8 mouse cellular contexts compared by ENCODE assay signal in the genomic region with DNA sequence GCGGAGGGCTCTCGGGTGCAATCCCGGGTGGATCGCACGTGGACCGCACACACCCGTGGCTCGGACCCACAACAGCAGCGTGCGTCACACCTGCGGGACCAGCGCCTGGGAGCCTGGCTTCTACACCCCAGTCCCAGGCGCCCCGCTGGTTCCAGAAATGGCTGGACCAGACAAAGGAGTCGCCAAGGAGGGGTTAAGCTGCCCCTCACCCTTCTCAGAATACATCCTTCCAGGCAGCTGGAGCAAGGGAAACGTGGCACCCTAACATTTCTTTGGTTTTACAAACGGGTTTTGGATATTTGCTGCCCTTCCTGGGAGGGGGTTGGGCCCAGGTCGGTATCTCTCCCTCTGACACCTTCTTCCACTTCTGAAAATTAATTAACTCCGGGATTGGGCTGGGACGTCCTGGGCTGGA. TPM values are rescaled to one million over a fixed set of nuclear protein-coding genes. Genes with fewer than 3 reads are reported as not detected.
DNase-seq lines count a peak whose midpoint lies in the region; ATAC-seq and TF ChIP-seq lines count a peak whose summit lies in the region.

No protein-coding gene starts in this region.

- no peak for TF ChIP-seq CTCF in cerebellum, adult 2 months (IDR thresholded peaks at IDR 0.05; ENCODE audit: borderline replicate concordance, insufficient read depth, low read depth, low read length)

- H3K36me3 ChIP-seq in heart, embryonic 14.5 days (ENCODE audit: control insufficient read depth, insufficient read depth, low read length): peaks cover 11% of the 10 kb centered on the region; the same call in 1 of the 2 replicates
- no peaks in the 10 kb centered on the region for H3K36me3 ChIP-seq in midbrain, embryonic 12.5 days

- H3K4me2 ChIP-seq in heart, embryonic 14.5 days (ENCODE audit: low read length): peak overlapping the region; percentile 94
- peak overlapping the region; percentile 94 for H3K4me2 ChIP-seq in midbrain, embryonic 12.5 days (replicated peaks)

- peak overlapping the region; percentile 98 for H3K9ac ChIP-seq in heart, embryonic 14.5 days (ENCODE audit: low read length)
- peak overlapping the region; percentile 100 for H3K9ac ChIP-seq in midbrain, embryonic 12.5 days (replicated peaks)

- no peaks in the 10 kb centered on the region for H3K9me3 ChIP-seq in heart, embryonic 14.5 days (ENCODE audit: control insufficient read depth, low read length)
- no peaks in the 10 kb centered on the region for H3K9me3 ChIP-seq in midbrain, embryonic 12.5 days

- peaks cover 18% of the 10 kb centered on the region for H3K4me1 ChIP-seq in cerebellum, adult 2 months (ENCODE audit: control insufficient read depth, insufficient read depth, low read length)
- H3K4me1 ChIP-seq in heart, embryonic 14.5 days (ENCODE audit: control insufficient read depth in 2 of 2, insufficient read depth in 2 of 2, low read length in 2 of 2): peaks cover 39 to 64% of the 10 kb centered on the region in 2 experiments
- peaks cover 61% of the 10 kb centered on the region for H3K4me1 ChIP-seq in midbrain, embryonic 12.5 days

- ATAC-seq in heart, embryonic 14.5 days (ENCODE audit: insufficient number of reproducible peaks, insufficient read depth, low FRiP score, low read depth): no peak
- ATAC-seq in midbrain, embryonic 12.5 days (ENCODE audit: low FRiP score, low read depth): no peak

- peak in 1 of 2 experiments; percentile 48 for DNase-seq in cerebellum, adult 2 months
- no peak for DNase-seq in cerebellum, adult 11 months
- peak; percentile 33 for DNase-seq in brain, adult 2 months (ENCODE audit: low read depth, low spot score)
- peak; percentile 69 for DNase-seq in kidney, postnatal 10 days
- DNase-seq in T-cell, adult 2 months (ENCODE audit: low spot score): no peak
- DNase-seq in ovary, postnatal 14 days (ENCODE audit: low spot score): no peak

- WGBS in cerebellum, adult 2 months: 31% methylated on average over 20 of the region's 20 CpGs
- WGBS in heart, embryonic 14.5 days: 3% methylated on average over 20 of the region's 20 CpGs
- WGBS in midbrain, embryonic 12.5 days: 1% methylated on average over 20 of the region's 20 CpGs

- peak overlapping the region; percentile 34; the same call in 1 of the 2 replicates for H3K27ac ChIP-seq in cerebellum, adult 2 months (ENCODE audit: insufficient read depth, low read length)
- H3K27ac ChIP-seq in heart, embryonic 14.5 days (replicated peaks in 1 of 2; ENCODE audit: control insufficient read depth in 1 of 2, insufficient read depth in 1 of 2, low read depth in 2 of 2, low read length in 2 of 2): peak overlapping the region; percentile 32 to 97
- peak overlapping the region; percentile 97 for H3K27ac ChIP-seq in midbrain, embryonic 12.5 days (replicated peaks)

- no peaks in the 10 kb centered on the region for H3K27me3 ChIP-seq in cerebellum, adult 2 months (ENCODE audit: control insufficient read depth, insufficient read depth, low read length)
- H3K27me3 ChIP-seq in heart, embryonic 14.5 days (ENCODE audit: control insufficient read depth, insufficient read depth, low read length): no peaks in the 10 kb centered on the region
- H3K27me3 ChIP-seq in midbrain, embryonic 12.5 days: 0 out of 2 replicates have a peak, but pooled peaks cover 6% of the 10 kb centered on the region

- H3K4me3 ChIP-seq in cerebellum, adult 2 months (replicated peaks; ENCODE audit: insufficient read depth, low read depth, low read length): peak overlapping the region; percentile 2
- peak overlapping the region; percentile 73 to 85 for H3K4me3 ChIP-seq in heart, embryonic 14.5 days (ENCODE audit: control insufficient read depth in 1 of 2, insufficient read depth in 1 of 2, low read depth in 1 of 2, low read length in 2 of 2)
- peak overlapping the region; percentile 88 for H3K4me3 ChIP-seq in midbrain, embryonic 12.5 days

- no peak for TF ChIP-seq POLR2A in cerebellum, adult 2 months (IDR thresholded peaks at IDR 0.05; ENCODE audit: borderline replicate concordance, insufficient read depth, low read length)

RNA-seq across cellular contexts. Expression of gene Slc38a10, which starts 35.7 kb away (rescaled TPM):
- polyA plus RNA-seq in cerebellum, adult 2 months (2012; rRNA removed): 72.5 and 73.2 TPM in 2 replicates
- polyA plus RNA-seq in heart, embryonic 14.5 days (2014; fragmentation: Nextera tagmentation; extraction: Ambion mirVana): 68.8 and 74.1 TPM in 2 replicates
- polyA plus RNA-seq in midbrain, embryonic 12.5 days (2016; fragmentation: Nextera tagmentation; extraction: Ambion mirVana): 105 and 106 TPM in 2 replicates

RNA-seq across cellular contexts. Expression of gene Bahcc1, which starts 45.9 kb away (rescaled TPM):
- polyA plus RNA-seq in cerebellum, adult 2 months (2012; rRNA removed): 17.0 and 17.6 TPM in 2 replicates
- polyA plus RNA-seq in heart, embryonic 14.5 days (2014; fragmentation: Nextera tagmentation; extraction: Ambion mirVana): 8.8 and 9.1 TPM in 2 replicates
- 25.1 and 26.1 TPM in 2 replicates for polyA plus RNA-seq in midbrain, embryonic 12.5 days (2016; fragmentation: Nextera tagmentation; extraction: Ambion mirVana)

Comparison
In these comparisons a context has a peak if more than half of its experiments do, and no peak if none do; other contexts are left out.
1. DNase-seq: peak in brain, adult 2 months (single experiment) and kidney, postnatal 10 days (single experiment); none in cerebellum, adult 11 months (single experiment), T-cell, adult 2 months (single experiment) and ovary, postnatal 14 days (single experiment).
2. H3K27ac ChIP-seq: peak in every context shown above with its lines; median percentile 97 in midbrain, embryonic 12.5 days; 64 in heart, embryonic 14.5 days; 34 in cerebellum, adult 2 months.
3. H3K4me3 ChIP-seq: peak in every context shown above with its lines; median percentile 88 in midbrain, embryonic 12.5 days; 79 in heart, embryonic 14.5 days; 2 in cerebellum, adult 2 months.